Mouse (Mus musculus): ENCODE results near the gene Syce1.
"Not testable (repeated sequence)": the region's sequence is repeated elsewhere in the genome, so short reads cannot be mapped to it uniquely, and the experiment has no call there.

Gene Syce1

DNA sequence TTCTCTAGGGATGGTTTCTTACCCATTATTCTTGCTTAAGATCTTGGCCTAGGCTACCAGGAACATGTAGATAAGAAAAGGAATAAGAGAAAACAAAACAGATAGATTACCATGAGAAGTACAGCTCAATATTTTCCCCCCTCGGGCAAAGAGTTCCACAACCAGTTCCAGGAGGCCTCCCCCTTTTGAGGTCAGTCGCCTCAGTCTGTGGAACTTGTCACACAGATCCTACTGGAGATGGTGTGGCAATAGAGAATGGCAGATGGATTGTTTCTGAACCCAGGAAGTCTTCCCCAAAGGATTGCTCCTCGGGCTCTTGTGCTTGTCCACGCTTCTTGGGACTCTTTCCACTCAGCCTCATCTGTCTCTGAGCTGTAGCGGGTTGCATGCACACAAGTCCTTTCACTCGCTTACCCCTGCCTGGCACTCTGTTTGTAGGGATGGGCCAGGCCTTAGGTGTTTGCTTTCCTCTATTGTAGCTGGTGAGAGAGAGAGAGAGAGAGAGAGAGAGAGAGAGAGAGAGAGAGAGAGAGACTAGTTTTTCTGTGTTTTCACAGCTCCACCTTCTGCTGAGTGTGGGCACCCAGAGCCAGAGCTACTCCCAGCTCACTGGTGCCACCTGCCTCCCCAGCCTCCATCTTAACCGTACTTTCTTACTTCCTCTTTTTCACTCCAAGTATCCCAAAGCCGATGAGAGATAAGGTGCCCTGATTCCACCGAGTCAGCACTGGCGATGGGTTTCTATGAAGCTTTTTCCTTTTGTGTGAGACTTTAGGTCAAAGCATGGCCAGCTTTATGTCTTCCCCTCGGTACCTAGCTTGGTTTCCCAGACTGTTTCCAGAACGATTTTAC lies 21.5 kb downstream of the Syce1 start:
- no peak for DNase-seq (ENCODE audit: low spot score in 2 of 2)

DNA sequence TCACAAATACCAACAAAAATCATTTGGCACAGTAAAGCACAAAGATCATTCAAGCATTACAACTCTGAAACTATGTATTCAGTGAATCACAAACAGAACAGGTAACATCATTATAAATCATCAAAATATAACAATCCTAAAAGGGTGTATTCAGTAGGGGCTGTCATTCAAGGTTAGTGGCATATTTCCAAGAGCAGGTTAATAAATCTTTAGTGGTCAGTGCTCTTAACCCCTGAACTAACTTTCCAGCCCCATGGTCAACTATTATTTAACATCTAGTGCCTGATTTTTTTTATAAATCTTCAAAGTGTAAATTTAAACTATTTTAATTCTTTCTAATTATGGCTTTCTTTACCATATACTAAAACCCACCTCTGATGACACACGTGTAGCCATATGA lies 22.3 kb downstream of the Syce1 start:
- DNase-seq (ENCODE audit: low spot score in 2 of 2), result not testable (repeated sequence)

GRCm38 (mm10) chr7:140763447-140764020 lies 24.1 kb downstream of the Syce1 start, which contains the start of gene Cyp2e1:
Gene Cyp2e1, plus strand, starts transcription at chr7:140763739.
- DNase-seq (ENCODE audit: low spot score in 2 of 2), result no peak

GRCm38 (mm10) chr7:140760647-140761046 lies 27.0 kb downstream of the Syce1 start:
- DNase-seq (ENCODE audit: low spot score in 2 of 2), result no peak

GRCm38 (mm10) chr7:140756151-140756854 lies 31.3 kb downstream of the Syce1 start:
- no peak for DNase-seq (ENCODE audit: low spot score in 2 of 2)

- no peak for DNase-seq (ENCODE audit: low spot score in 2 of 2)
Observed at GRCm38 (mm10) chr7:140754556-140754955, 33.1 kb downstream of the Syce1 start.

- no peak for DNase-seq (ENCODE audit: low spot score in 2 of 2)
Observed at GRCm38 (mm10) chr7:140748827-140749160, 38.9 kb downstream of the Syce1 start.

- DNase-seq (ENCODE audit: low spot score in 2 of 2), result no peak
Observed at GRCm38 (mm10) chr7:140748116-140748826, 39.4 kb downstream of the Syce1 start.

DNA sequence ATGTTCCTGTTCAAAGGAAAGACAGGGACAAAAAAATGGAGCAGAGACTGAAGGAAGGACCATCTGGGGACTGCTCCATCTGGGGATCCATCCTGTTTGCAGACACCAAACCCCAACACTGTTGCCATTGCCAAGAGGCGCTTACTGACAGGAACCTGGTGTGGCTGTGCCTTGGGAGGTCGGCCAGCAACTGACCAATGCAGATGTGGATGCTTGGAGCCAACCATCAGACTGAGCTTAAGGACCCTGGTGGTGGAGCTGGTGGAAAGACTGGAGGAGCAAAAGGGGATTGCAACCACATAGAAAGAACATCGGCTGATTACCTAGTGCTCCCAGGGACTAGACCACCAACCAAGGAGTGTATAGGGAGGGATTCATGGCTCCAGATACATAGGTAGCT lies 40.2 kb downstream of the Syce1 start:
- DNase-seq (ENCODE audit: low spot score in 2 of 2), result no peak

DNA sequence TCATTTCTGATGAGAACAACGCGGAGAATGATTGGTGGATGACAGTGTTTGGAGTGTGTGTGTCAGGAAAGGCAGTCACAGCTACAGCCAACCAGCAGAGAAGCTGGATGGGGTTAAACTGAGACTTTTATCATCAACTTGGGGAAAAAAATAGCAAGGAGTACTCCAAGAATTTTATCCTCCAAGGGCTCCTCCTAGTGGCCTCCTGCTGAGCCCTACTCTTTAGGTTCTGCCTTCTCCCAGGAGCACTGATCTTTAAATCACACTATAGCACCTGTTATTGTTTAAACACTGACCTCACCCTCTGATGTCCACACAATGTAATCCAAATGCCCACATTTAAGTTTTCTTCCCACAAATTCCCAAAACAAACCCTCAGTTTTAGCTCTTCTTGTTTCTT lies 54.5 kb downstream of the Syce1 start:
- no peak for DNase-seq (ENCODE audit: low spot score in 2 of 2)

Measured in spleen, postnatal 4 days (tissue).